Mouse (Mus musculus) embryonic fibroblast, embryonic 13.5 days (primary cell): ENCODE measurements around the gene Cldn7.

Source experiments
- CTCF ChIP-seq: IDR thresholded peaks from 2 replicates; pipeline ENCODE4 v1.5.1; 2011; ENCODE audit warnings: mild to moderate bottlenecking, control low read depth, low read length, moderate library complexity, borderline replicate concordance; ENCODE audit not compliant: insufficient read depth
- POLR2A ChIP-seq: IDR thresholded peaks from 2 replicates; pipeline ENCODE4 v1.6.1; 2011; ENCODE audit warnings: low read depth, mild to moderate bottlenecking, control low read depth, low read length, moderate library complexity

DNA sequence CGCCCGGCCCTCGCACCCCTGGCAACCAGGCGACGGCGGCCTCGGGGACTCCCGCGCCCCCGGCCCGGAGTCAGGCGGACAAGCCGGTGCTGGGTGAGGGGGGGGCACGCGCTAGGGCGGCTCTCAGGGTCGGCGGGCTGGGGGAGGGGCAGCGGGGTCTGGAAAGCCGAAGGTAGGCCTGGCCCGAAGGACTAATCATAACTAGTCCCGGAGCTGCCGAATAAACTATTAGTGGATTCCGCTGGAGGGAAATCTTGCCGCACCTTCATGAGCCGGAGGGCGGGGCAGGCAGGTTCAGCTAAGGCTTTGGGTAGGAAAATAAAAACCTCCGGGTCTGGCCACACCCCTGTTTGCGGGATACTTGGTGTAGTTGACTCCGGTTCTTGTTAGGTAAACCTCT, 28.4 kb upstream of the Cldn7 start:
- TF ChIP-seq POLR2A, result no peak
- TF ChIP-seq CTCF, result no peak
